Mouse (Mus musculus) layer of hippocampus, postnatal 36 days (tissue): ENCODE measurements around the gene Sugt1. TPM values are rescaled to one million over a fixed set of nuclear protein-coding genes. Genes with fewer than 3 reads are reported as not detected.

Experiments
- DNase-seq, 2 experiments: peaks; one replicate each; pipeline ENCODE4 v3.0.0; 2022
- total RNA-seq, 2 experiments: library from RNA; stranded (reverse); gene quantifications; 2 replicates each; pipeline ENCODE4 v1.2.3; 2021

The Sugt1 gene
- total RNA-seq = 10 to 100 TPM; 81.6 to 96.0 TPM

DNA sequence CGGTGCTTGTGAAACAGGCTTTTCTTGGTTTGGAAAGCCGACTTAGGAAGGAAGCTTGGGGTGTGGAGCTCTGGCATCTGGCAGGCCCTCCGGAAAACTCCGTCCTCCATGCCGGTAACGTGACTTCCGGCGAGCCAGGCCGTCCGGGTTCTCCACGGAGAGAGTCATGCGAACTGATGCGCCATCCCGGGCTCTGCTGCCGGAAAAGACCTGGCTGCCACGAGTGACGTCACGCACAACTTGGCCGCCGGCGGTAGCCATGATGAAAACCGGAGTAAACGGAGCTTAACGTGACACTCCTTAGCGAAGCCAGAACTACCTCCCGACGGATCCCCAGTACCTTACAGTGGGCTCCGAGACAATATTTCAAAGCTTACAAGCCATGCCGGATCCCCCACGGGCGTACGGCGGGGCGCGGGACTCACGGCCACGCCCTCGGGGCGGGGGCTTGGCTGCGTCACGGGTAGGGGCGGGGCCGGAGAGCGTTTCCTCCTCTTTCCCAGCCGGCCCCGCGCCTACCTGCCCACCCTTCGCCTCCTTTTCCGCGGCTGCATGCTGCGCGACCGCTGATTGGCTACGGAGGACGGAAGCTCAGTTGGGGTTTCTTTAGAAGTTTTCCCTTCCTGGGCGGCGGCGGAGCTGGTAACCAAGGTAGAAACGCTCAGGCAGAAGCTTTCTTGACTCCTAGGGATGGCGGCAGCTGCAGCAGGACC lies at the start of gene Sugt1:
TSS of gene Sugt1 (plus strand) at position 553 of the 713 bp plus-strand sequence.
- DNase-seq = peak; percentile 96 to 97

DNA sequence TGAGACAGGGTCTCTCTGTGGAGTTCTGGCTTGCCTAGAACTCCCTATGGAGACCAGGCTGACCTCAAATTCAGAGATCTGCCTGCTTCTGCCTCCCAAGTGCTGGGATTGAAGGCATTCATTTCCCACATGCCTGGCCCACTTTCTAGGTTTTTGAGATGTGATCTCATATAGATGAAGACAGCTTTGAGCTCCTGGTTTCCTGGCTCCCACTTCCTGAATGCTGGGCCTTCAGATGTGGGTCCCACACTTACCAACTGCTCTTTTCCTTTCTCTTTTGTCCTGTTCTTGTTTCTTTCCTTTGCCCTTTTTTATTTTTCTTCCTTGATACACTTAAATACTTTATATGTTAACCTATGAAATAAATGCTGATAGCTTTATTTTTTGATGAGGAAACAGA lies 49.6 kb upstream of the Sugt1 start:
- DNase-seq = no peak

DNA sequence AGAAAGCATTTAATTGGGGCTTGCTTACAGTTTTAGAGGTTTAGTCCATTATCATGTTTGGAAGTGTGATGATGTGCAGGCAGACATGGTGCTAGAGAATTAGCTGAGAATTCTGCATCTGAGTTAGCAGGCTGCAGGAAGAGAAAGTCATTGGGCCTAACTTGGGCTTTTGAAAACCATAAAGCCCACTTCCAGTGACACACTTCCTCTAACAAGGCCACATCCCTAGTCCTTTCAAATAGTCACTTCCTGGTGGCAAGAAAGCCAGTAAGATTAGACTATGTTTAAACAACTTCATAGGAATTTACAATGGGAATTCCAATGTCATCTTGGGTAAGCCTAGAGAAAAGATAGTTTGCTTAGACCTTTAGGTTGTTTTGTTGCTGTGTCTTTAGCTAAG lies 45.9 kb upstream of the Sugt1 start:
- DNase-seq = no peak

DNA sequence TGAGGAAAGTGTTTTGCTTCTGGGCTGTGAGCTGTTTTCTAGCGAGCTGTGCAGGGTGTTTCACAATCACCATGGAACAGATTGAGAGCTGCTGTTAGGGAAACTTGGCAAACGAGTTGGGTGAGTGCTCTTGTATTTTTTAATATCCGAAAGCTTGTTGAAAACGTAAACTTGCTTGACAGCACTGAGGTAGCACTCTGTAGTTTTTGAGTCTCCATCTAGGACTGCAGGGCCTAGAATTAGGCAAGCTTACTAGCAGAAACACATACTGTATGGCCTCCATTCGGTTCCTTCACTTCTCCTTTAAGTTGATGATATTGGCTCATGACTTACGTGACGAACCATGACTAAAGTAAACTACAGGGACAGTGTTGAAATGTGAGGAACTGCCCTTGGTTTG lies 38.1 kb upstream of the Sugt1 start:
- DNase-seq = peak; percentile 24 to 37

DNA sequence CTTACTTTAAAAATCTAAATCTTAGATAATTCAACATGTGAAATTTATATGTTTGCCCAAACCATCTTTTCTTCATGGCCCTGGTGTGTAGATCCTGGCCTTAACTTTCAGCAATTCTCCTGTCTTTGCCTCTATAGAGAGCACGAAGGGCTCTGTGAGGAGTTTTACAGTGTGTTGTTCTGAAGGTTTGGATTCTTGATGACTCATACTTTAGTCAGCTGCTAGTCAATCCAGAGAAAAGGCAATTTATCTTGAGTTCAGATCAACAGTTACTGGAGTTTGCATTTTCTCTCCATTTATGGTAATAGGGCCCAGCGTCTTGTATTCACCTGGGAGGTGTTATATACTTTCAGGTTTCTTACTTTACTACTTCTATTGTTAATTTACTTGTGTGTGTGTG lies 35.6 kb upstream of the Sugt1 start:
- no peak for DNase-seq

DNA sequence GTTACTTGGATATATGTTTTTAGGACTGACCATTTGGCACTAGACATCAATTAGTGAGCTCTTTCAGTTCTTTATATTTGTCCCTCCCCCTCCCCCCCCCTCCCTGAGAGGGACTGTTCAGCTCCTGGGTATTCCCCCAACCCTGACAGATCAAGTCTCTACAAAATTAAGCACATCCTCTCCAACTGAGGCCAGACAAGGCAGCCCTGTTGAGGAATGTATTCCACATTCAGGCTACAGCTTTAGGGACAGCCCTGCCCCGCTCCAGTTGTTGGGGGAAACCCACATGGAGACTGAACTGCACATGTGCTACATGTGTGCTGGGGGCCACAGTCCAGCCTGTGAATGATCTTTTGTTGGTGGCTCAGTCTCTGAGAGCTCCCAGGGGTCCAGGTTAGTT lies 34.6 kb upstream of the Sugt1 start:
- DNase-seq = no peak

DNA sequence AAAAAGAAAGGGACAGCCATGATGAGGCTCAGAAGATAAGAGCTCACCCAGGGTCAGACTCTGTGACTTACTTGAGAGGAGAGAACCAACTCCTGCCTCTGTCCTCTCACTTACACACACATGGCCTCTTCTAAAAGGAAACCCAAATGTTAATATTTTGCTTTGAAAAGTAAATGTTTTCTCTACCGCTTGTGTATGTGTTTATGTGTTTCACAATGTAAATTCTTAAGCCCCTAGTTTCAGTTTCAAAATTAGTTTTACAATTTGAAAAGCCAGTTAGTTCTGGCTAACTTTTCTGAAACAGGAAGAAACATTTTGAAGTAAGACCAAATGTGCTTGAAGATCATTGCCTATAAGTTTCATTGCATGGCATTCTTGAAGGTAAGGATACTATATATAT lies 29.7 kb upstream of the Sugt1 start:
- no peak for DNase-seq

DNA sequence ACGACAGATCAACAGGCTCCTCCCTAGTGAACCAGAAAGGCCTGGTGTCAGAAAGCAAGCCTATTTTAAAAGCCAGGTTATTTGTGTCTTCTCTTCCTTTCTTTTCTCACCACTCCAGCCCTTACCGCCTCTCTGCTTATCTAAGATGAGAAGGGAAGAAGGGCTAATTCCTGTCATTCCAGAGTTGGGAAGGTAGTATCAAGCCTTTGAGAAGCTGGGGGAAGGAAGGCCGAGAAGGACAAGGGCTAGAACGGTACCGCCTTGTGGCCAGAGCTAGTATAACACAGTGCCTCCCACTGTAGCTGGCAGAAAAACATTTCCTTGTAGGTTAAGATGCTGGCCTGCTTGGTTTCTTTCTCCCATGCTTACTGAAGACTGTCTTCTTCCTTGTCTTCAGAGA lies 24.7 kb upstream of the Sugt1 start:
- peak in 1 of 2 experiments; percentile 15 for DNase-seq

DNA sequence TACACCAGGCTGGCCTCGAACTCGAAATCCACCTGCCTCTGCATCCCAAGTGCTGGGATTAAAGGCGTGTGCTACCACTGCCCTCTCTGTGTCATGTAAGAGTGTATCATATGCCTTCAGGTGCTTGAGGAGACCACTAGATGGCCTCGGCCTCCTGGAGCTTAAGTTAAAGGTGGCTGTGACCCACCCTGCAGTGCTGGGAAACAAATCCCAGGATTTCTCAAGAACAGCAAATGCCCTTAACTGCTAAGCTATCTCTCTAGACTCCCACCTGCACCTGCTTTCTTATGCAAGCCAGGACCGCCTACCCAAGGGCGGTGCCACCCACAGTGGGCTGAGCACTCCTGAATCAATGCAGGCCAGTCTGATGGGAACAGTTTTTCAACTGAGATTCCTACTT lies 22.7 kb upstream of the Sugt1 start:
- no peak for DNase-seq

DNA sequence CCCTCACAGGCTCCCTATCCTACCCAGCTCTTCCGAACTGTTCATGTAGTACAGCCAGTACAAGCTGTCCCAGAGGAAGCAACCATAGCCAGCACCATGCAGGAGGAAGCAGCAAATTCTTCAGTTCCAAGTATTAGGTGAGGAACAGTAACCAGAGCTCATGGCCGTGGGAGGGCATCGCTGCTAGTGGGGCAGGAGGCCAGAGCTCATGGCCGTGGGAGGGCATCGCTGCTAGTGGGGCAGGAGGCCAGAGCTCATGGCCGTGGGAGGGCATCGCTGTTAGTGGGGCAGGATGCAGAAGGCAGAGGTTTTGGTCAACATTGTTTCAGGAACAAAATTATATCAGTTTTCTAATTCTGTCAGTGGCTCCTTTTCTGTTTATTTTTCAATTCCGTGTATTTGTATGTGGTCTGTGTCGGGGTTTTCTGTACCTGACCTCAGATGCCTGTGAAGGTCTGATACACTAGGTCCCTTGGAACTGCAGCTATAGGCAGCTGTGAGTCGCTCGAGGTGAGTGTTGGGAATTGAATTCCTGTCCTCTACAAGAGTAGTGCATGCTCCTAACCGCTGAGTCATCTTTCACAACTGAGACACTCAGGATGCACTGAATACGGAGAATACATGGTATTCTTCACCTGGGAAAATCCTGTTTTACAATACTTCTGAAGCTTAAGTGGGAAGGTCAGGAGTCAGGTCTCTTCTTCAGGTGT lies 13.9 kb upstream of the Sugt1 start:
- no peak for DNase-seq

DNA sequence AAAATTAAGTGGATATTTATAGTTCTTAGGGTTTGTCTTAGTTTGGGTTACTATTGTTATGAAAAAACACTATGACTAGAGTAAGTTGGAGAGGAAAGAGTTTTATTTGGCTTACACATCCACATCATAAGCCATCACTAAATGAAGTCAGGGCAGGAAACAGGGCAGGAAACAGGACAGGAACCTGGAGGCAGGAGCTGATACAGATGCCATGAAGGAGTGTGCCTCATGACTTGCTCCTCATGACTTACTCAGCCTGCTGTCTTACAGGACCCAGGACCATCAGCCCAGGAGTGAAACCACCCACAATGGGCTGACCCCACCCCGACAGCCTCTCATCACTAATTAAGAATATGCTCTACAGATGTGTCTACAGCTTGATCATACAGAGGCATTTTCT lies 13.1 kb upstream of the Sugt1 start:
- no peak for DNase-seq

DNA sequence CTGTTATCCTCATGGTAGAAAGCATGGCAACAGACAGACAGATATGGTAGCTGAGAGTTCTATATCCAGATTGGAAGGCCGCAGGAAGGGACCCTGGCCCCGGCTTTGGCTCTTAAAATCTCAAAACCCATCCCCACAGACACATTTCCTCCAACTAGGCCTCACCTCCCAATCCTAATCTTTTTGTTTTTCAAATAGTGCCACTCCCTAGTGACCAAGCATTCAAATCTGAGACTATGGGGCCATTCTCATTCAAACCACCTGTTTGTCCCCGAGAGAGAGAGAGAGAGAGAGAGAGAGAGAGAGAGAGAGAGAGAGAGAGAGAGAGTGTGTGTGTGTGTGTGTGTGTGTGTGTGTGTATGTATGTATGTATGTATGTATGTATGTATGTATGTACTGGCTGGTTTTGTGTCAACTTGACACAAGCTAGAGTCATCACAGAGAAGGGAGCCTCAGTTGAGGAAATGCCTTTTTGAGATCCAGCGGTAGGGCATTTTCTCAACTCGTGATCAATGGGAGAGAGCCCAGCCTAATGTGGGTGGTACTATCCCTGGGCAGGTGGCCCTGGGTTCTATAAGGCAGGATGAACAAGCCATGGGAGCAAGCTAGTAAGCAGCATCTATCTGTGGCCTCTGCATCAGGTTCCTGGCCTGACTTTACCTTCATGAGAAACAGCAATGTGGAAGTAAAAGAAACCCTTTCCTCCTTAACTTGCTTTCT lies 3.8 kb upstream of the Sugt1 start:
- DNase-seq = no peak

DNA sequence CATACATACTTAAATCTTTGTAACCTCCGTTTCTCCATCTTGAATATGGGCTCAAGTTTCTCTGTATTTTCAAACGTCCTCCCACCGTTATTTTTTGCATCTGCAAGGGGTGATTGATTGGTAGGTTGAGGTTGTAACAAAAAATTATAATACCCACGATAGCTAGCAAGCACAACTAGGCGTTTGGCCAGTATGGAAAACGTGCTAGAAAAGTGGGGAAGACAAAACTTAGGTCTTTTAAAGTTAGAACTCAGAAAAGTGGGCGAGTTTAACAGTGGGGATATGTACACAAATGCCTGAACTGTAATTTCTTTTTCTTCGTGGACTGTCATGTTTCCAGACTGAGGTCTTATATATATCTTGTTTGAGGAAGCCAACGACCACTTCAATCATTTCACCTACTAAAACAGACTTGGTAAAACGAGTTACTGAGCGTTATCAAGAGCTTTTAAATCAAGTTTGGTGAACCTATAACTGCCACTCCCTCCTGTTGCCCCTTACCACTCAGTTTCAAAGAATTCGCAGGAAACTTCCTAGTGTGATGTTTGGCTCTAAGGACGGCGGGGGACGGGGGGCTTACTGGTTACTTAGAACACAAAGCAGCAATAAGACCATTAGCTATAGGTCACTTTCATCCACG lies 872 bp upstream of the Sugt1 start:
- no peak for DNase-seq

DNA sequence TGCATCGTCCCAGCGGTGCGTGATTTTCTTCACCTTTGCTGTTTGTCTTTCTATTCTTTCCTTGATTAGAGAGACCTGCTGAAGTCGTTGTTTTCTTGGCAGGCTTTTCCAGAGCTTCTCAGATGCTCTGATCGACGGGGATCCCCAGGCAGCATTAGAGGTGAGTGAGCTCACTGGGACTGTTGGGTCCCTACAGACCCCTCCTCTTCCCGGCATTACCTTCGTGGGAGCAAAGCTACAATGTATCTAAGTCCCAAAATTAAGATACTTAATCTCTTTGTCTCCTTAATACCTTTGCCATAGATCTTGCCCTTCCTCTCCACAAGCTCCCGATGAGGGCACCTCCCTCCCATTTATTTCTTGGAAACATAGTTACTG lies 350 bp downstream of the Sugt1 start:
- DNase-seq = no peak

DNA sequence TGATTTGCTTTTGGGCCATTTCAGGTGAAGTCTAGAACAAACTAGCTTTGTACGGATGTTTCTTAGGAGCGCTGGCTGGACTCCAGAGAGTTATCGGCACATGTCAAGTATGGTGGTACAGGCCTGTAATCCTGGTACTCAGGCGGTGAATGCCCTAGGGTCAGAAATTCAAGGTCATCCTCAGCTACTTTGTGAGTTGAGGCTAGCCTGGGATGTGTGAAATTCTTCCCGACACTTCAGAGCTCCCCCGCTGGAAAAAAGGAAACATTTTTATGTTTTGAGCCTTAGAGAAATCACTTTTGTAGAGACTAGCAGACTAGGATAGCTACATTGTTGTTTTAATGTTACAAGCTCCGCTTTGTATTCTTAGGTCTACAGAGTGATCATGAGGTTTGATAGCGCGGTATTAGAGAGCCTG lies 1.1 kb downstream of the Sugt1 start:
- DNase-seq = no peak

DNA sequence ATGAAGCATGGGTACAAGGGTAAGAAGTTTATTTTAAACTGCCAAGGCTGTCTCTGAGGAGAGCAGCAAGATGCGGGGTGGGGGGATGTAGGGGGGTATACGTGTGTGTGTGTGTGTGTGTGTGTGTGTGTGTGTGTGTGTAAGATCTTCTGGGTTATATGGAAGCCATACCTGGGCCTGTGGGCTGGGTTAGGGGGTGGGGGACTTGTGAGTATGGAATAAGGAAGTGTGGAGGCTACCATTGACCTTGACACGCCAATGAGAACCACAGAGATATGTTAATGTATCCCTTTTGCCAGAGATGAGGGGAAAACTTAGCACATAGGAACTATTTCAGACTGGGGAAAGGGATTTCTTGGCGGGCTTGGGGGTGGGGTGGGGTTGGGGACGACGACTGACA lies 1.9 kb downstream of the Sugt1 start:
- no peak for DNase-seq

DNA sequence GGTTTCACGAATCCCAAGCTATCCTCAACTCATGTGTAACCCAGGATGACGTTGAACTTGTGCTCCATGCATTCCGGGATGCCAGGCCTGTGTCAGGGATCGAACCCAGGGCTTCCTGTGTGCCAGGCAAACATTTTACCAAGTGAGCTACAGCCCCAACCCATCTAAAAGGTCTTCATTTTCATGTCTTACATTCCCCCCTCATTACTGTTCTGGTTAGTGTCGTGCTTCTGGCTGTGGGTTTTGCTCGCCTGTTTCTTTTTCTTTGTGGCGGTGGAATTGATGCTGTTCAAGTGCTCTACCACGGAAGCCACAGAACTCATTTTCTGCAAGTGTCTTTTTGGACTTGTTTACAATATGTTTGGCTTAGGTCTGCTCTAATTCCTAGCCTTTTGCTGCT lies 3.4 kb downstream of the Sugt1 start:
- no peak for DNase-seq

DNA sequence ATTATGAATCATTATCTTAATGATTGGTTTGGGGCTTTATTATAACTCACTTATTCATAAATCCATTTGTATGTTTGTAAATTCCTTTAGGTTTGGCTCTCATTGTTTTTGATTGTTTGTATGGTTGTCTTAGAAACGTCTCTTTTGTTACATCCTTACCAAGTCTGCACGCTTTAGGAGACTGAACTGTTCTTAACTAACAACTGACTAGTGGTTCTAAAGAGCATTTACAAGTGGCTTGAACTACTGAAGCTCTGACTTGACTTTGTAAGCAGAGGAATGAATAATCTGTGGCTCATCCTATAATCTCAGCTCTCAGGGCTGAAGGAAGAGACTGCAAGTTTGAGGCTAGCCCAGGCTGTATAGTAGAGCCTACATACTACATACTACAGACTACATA lies 4.1 kb downstream of the Sugt1 start:
- no peak for DNase-seq

DNA sequence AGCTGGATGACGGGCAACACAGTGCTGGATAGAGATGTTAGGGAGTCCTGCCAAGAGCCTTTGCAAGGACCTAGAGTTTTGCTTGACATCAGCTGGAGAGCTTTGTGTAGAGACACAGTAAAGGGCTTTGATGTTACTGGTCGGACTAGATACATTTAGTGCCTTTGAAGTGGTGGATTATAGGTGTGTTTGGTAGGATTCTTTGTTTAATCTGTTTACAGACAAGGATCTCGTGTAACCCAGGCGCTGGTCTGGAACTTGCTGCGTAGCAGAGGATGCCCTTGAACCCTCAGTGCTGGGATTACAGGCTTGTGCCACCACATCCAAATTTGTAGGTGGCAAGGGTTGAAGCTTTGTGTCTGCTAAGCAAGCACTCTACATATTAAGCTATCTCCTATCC lies 6.6 kb downstream of the Sugt1 start:
- DNase-seq = no peak

DNA sequence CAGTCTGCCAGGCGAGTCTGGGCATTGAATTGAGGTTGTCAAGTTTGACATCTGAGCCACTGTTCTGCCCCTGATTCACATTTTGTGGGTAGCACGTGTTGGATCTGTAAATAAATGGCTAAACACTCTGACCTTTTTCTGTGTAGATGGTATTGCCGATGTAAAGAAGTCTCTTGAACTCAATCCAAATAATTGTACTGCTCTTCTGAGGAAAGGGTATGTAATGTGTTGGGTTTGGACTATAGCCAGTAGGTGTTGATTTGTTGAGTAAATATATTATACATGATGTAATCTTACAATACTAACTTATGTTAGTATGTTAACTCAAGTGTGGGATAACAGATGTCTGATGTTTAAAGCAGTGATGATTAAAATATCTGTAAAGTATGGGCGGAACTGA lies 9.1 kb downstream of the Sugt1 start:
- DNase-seq = no peak

DNA sequence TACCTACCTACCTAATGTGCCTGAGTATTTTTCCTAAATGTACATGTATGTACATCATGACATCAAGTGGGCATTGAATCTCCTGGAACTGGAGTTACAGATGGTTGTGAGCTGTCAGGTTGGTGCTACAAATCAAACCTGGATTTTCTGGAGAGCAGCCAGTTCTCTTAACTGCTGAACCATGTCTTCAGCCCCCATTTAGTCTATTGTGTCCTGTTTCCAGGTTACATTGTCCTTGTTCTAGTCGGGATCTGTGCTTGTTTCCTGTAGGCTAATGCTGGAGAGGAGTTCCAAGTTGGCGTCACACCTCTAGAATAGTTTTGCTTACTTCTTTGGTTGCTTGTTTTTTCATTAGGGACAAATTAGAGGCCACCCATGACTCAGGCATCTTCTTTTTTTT lies 18.4 kb downstream of the Sugt1 start:
- no peak for DNase-seq

DNA sequence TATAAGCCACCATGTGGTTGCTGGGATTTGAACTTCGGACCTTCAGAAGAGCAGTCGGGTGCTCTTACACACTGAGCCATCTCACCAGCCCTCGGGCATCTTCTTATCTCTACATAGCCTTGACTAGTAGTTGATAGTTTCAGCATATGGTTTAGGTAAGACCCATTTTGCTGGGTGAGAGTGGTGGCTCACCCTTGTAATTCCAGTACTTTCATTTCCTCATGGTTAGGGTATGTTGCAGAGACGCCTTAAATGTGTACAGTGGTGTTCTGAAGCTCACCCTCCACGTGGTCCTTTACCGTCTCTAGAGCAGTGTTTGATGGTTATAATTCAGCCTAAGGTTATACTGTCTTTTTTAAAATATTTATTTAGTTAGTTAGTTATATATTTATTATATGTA lies 18.9 kb downstream of the Sugt1 start:
- DNase-seq = no peak

DNA sequence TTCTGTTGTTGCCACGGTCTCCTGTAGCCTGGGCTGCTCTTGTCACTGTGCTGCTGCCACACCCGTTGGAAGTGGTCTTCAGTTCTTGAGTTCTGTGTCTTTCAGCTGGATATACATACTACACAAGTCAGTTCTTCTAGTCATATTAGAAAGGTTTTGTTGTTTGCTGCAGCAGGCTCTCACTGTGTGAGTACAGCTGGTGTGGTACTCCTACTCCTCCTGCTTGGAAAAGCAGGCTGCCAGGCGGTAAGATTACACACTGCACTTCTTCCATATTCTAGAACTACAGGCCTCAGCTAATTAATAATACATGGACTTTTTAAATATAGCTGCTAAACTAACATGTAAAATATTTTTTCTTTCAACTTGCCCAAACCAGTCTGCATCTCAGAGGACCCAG lies 19.4 kb downstream of the Sugt1 start:
- DNase-seq = peak; percentile 34 to 41
